Mouse (Mus musculus) thymus, adult 2 months (tissue): ENCODE results near the gene Cdh23.

ENCODE experiments used
- CTCF ChIP-seq: fragments of 200-500 bp; IDR thresholded peaks from 2 replicates; pipeline ENCODE4 v1.5.1; 2012; ENCODE audit warnings: mild to moderate bottlenecking, control low read depth, low read length, moderate library complexity, borderline replicate concordance; ENCODE audit not compliant: control insufficient read depth, poor library complexity, insufficient read depth; ENCODE audit errors: extremely low read depth
- POLR2A ChIP-seq: fragments of 200-500 bp; IDR thresholded peaks from 2 replicates; pipeline ENCODE4 v1.6.1; 2012; ENCODE audit warnings: mild to moderate bottlenecking, low read length, control low read depth, moderate library complexity; ENCODE audit not compliant: control insufficient read depth, poor library complexity, insufficient read depth; ENCODE audit errors: extremely low read depth

DNA sequence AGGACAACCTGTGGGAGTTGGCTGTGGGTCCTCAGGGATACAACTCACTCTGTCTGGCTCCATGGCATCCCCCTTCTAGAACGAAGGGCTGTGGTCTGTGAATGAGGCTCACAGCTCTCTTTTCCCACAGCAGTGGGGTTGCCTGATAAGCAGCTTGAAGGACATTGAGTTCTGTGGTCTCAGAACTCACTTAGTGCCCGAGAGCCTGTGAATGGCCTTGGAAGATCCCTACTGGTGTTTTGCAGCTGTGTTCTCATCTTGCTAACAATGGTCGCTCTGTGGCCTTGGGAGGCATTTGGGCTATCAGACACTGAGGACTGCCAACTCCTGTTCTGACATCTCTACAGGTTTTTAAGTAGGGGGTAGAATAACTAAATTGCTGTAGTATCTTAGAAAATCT lies 400.9 kb downstream of the Cdh23 start:
- TF ChIP-seq CTCF: no peak
- TF ChIP-seq POLR2A: no peak
